Mouse (Mus musculus) liver, embryonic 16.5 days (tissue): Measurements from ENCODE around the gene Morc3. TPM values are rescaled to one million over a fixed set of nuclear protein-coding genes. Genes with fewer than 3 reads are reported as not detected.

Experiments used
- ATAC-seq: fragments of 200-750 bp; cut with Nextera tagmentation; 2 replicates; pipeline ENCODE4 v1.8.0; 2017; ENCODE audit warnings: low read depth, mild to moderate bottlenecking, moderate number of reproducible peaks, moderate library complexity
- H3K27ac ChIP-seq: fragments of 300-500 bp; sonication (generic); 2 replicates; pipeline ENCODE4 v1.5.1; 2014; ENCODE audit warnings: mild to moderate bottlenecking, low read length
- H3K27me3 ChIP-seq: fragments of 300-500 bp; sonication (generic); 2 replicates; pipeline ENCODE4 v1.6.1; 2014; ENCODE audit warnings: low read depth, low read length, mixed read lengths; ENCODE audit not compliant: control insufficient read depth, insufficient read depth
- H3K36me3 ChIP-seq: fragments of 300-500 bp; sonication (generic); 2 replicates; pipeline ENCODE4 v1.6.1; 2014; ENCODE audit warnings: mild to moderate bottlenecking; ENCODE audit not compliant: control insufficient read depth, insufficient read depth
- H3K4me1 ChIP-seq: fragments of 300-500 bp; sonication (generic); 2 replicates; pipeline ENCODE4 v1.6.1; 2014; ENCODE audit warnings: low read depth, low read length, mixed read lengths; ENCODE audit not compliant: control insufficient read depth
- H3K4me2 ChIP-seq: fragments of 300-500 bp; sonication (generic); 2 replicates; pipeline ENCODE4 v1.6.1; 2014; ENCODE audit warnings: low read depth, low read length, mixed read lengths
- H3K4me3 ChIP-seq: fragments of 300-500 bp; sonication (generic); 2 replicates; pipeline ENCODE4 v1.5.1; 2014; ENCODE audit warnings: low read depth, mild to moderate bottlenecking, low read length
- H3K9ac ChIP-seq: fragments of 300-500 bp; sonication (generic); 2 replicates; pipeline ENCODE4 v1.6.1; 2014; ENCODE audit warnings: low read depth, low read length
- H3K9me3 ChIP-seq: fragments of 300-500 bp; sonication (generic); replicated peaks from 2 replicates; pipeline ENCODE4 v1.6.1; 2016; ENCODE audit warnings: low read length; ENCODE audit not compliant: control insufficient read depth
- WGBS: fragments of 180-500 bp; shearing (Covaris S2); extraction: QIAGEN DNeasy Blood & Tissue Kit; methylation state at CpG from one replicate; pipeline ENCODE4 v1.1.7; 2014; ENCODE audit not compliant: insufficient replicate concordance; 5-methylcytosine and 5-hydroxymethylcytosine counted together
- polyA plus RNA-seq: library from polyadenylated mRNA; unstranded; fragments of >200 nt; fragmentation: Nextera tagmentation; extraction: Ambion mirVana; gene quantifications from 2 replicates; pipeline ENCODE4 v1.2.1, GENCODE M21; 2015

Gene Morc3
- 15.7 and 16.4 TPM in 2 replicates for polyA plus RNA-seq

DNA sequence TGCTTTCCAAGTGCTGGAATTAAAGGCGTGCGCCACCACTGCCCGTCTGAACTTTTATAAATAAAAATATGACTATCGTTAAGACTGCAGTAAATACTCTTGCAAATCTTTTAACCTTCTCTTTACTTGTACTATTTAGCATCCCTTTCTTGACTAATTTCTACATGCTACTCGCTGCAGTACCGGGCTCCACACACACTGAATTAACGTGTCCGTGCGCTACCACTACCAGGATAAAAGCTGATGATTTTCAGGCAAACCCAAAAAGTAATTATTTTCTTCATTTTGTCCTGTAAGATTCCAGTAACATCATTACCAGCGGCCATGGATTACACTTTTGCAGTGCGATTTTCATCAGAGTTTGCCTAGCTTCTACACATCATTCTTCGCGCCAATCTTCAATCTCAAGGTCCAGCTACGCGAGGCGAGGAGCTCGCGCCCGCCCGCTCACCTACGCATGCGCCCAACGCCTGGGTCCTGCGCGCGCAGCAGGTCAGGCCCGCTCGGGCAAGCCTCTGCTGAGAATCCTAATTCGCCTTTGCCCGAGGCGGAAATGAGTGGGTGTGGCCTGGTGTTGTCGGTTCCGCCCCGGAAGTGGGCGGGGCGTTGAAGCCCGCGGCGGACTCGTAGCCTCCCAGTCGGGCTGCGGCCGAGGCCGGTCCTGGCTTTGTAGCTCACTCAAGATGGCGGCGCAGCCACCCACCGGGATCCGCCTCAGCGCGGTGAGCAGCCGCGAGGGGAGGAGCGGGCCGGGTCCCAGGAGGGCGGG, at the start of gene Morc3:
Gene Morc3 (plus strand): TSS at position 495 of the 769 bp plus-strand sequence.
- H3K9ac ChIP-seq = peak within 1 kb of the TSS; percentile 94
- ATAC-seq = peak; percentile 95
- no peaks in the 10 kb centered on the region for H3K36me3 ChIP-seq
- peak within 1 kb of the TSS; percentile 90 for H3K4me3 ChIP-seq
- peaks cover 27% of the 10 kb centered on the region for H3K4me1 ChIP-seq
- WGBS = 12% methylated on average over 55 of the region's 55 CpGs
- peak within 1 kb of the TSS; percentile 96 for H3K27ac ChIP-seq
- no peaks in the 10 kb centered on the region for H3K9me3 ChIP-seq
- peak within 1 kb of the TSS; percentile 89 for H3K4me2 ChIP-seq
- H3K27me3 ChIP-seq = no peaks in the 10 kb centered on the region

DNA sequence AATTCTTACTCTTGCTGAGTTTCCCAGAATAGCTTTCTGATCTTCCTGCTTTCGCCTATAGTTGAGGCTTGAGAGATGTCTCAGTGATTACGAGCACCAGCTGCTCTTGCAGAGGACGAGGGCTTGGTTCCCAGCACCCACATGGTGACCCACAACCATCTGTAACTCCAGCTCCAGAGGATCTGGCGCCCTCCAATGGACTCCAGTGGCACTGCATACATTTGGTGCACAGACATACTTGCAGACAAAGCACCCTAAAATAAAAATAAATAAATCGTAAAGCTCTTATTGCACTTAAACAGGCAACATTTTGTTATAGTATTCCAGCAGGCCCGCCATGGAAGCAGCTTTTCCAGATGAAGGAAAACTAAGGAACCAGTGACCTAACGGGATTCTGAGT, 47.7 kb upstream of the Morc3 start:
- H3K9me3 ChIP-seq = no peaks in the 10 kb centered on the region
- 78% methylated on average over 7 of the region's 7 CpGs for WGBS
- peaks cover 20% of the 10 kb centered on the region for H3K4me1 ChIP-seq
- H3K36me3 ChIP-seq = peaks cover 13% of the 10 kb centered on the region
- no peak overlapping the region for H3K27ac ChIP-seq
- no peak overlapping the region for H3K9ac ChIP-seq
- no peak overlapping the region for H3K4me3 ChIP-seq
- no peaks in the 10 kb centered on the region for H3K27me3 ChIP-seq
- no peak overlapping the region for H3K4me2 ChIP-seq
- no peak for ATAC-seq

DNA sequence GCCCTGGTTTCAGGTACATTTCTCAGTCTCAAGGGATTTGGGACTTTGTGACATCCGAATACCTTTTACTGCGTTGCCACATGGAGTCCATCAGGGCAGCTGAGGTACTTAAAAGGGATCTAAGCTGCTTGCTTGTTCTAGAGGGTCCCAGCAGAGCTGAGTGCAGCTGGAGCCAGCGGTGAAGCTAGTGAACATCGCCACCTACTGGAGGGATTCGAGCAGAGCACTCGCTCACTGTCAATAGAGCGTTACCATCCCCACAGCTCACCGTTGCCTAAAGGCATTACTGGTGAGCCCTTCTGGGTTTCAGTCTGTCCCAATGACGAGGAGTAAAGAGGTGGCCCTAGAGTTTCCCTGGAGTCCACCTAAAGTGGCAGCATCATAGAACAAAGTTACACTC, 46.1 kb upstream of the Morc3 start:
- H3K27me3 ChIP-seq = no peaks in the 10 kb centered on the region
- H3K36me3 ChIP-seq = peaks cover 13% of the 10 kb centered on the region
- no peak overlapping the region for H3K4me2 ChIP-seq
- no peak overlapping the region for H3K27ac ChIP-seq
- no peaks in the 10 kb centered on the region for H3K9me3 ChIP-seq
- H3K4me1 ChIP-seq = peaks cover 17% of the 10 kb centered on the region
- 13% methylated on average over 9 of the region's 9 CpGs for WGBS
- ATAC-seq = peak; percentile 60
- H3K9ac ChIP-seq = no peak overlapping the region
- H3K4me3 ChIP-seq = no peak overlapping the region

DNA sequence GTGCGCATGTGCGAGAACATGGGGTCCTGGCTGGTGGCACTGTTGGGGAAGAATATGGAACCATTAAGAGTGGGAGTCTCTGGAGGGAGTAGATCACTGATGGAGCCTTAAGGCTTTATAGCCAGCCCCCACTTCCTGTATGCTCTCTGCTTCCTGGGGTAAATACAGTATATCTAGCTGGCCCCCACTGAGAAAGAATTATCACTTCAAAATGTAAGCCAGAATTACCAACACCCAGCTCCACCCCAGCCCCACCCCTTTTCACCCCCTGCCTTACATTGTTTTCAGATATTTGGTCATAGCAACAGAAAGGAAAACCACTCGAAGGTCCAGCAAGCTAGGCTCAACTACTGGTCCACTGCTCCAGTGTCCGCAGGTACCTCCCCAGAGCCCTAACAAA, 43.5 kb upstream of the Morc3 start:
- Histone ChIP-seq H3K9ac (no peak overlapping the region), H3K9me3 (no peaks in the 10 kb centered on the region), H3K36me3 (peaks cover 9% of the 10 kb centered on the region), H3K4me1 (peaks cover 12% of the 10 kb centered on the region), H3K27ac (0 out of 2 replicates have a peak overlapping the region, but pooled peaks have one; percentile 23), H3K4me3 (no peak overlapping the region), H3K4me2 (no peak overlapping the region), H3K27me3 (no peaks in the 10 kb centered on the region)
- WGBS = 80% methylated on average over 4 of the region's 4 CpGs
- peak; percentile 53 for ATAC-seq

DNA sequence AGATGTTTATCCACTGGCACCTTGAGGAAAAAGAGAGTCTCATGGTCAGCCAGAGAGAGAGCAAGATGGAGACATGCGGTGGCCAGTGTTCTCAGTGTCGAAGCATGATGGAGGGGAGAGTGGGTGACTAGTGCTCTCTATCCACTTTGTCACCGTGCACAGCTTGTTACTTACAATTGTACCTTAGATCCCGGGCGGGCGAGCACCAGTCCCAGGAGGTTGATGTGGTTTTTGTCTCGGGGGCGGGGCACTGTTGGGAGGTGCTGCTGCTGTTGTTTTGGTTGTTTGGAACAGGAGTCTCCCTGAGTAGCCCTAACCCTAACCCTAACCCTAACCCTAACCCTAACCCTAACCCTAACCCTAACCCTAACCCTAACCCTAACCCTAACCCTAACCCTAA, 43.0 kb upstream of the Morc3 start:
- Histone ChIP-seq H3K9ac (no peak overlapping the region), H3K27me3 (no peaks in the 10 kb centered on the region), H3K4me3 (no peak overlapping the region), H3K4me1 (peaks cover 12% of the 10 kb centered on the region), H3K9me3 (no peaks in the 10 kb centered on the region), H3K4me2 (no peak overlapping the region), H3K27ac (0 out of 2 replicates have a peak overlapping the region, but pooled peaks have one; percentile 23), H3K36me3 (peaks cover 5% of the 10 kb centered on the region)
- no peak for ATAC-seq
- 71% methylated on average over 8 of the region's 8 CpGs for WGBS

GRCm38 (mm10) chr16:93789971-93790755, 41.8 kb upstream of the Morc3 start:
- peaks cover 12% of the 10 kb centered on the region for H3K4me1 ChIP-seq
- 57% methylated on average over 5 of the region's 5 CpGs for WGBS
- H3K9me3 ChIP-seq = no peaks in the 10 kb centered on the region
- no peaks in the 10 kb centered on the region for H3K27me3 ChIP-seq
- H3K4me3 ChIP-seq = no peak overlapping the region
- no peaks in the 10 kb centered on the region for H3K36me3 ChIP-seq
- no peak overlapping the region for H3K27ac ChIP-seq
- no peak for ATAC-seq
- H3K4me2 ChIP-seq = no peak overlapping the region
- no peak overlapping the region for H3K9ac ChIP-seq

DNA sequence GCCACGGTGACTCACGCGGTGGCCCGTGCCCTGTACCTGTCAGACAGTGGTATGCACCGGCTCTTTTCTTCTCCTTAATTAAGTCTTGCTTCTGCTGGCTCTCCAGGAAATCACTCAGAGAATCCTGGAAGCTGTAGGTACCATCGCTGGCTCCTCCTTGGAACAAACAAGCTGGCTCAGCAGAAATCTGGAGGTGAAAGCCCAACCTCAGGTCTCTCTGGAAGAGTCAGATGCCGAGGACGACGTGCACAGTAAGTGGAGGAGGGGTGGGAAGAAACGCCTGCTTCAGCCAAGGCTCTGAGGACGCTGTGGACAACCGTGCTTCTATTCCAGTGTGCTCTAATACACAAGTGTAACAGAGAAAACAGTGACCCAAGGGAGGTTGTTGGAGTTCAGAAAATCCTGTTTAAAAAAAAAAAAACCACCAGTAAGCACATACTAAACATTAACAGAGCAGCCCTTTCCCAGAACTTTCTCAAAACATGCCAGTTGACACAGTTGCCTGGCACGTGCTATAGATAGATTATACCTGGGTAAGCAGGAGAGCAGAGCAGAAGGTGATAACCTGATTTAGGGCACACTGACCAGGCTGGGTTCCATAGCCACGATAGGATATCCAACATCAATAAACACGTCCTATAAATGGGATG, 38.8 kb upstream of the Morc3 start:
- ATAC-seq = no peak
- 77% methylated on average over 15 of the region's 15 CpGs for WGBS
- Histone ChIP-seq H3K4me2 (no peak overlapping the region), H3K9me3 (no peaks in the 10 kb centered on the region), H3K9ac (no peak overlapping the region), H3K4me3 (no peak overlapping the region), H3K27me3 (no peaks in the 10 kb centered on the region), H3K27ac (no peak overlapping the region), H3K4me1 (peaks cover 15% of the 10 kb centered on the region), H3K36me3 (no peaks in the 10 kb centered on the region)

- H3K9ac ChIP-seq = no peak overlapping the region
- WGBS = 70% methylated on average over 5 of the region's 5 CpGs
- peaks cover 1% of the 10 kb centered on the region; the same call in 1 of the 2 replicates for H3K36me3 ChIP-seq
- no peak overlapping the region for H3K27ac ChIP-seq
- no peaks in the 10 kb centered on the region for H3K9me3 ChIP-seq
- H3K4me1 ChIP-seq = peaks cover 7% of the 10 kb centered on the region
- H3K4me3 ChIP-seq = no peak overlapping the region
- H3K27me3 ChIP-seq = no peaks in the 10 kb centered on the region
- no peak overlapping the region for H3K4me2 ChIP-seq
- ATAC-seq = no peak
These were observed 37.1 kb upstream of the Morc3 start for GRCm38 (mm10) chr16:93794845-93795244.
